Mouse (Mus musculus) cortical plate, adult 2 months (tissue): ENCODE results near the gene Ranbp17.

Source experiments
- CTCF ChIP-seq: fragments of 200-500 bp; IDR thresholded peaks from 2 replicates; pipeline ENCODE4 v1.5.1; 2011; ENCODE audit warnings: mild to moderate bottlenecking, control low read depth, low read length; ENCODE audit not compliant: insufficient read depth; ENCODE audit errors: extremely low read depth
- POLR2A ChIP-seq: fragments of 200-500 bp; IDR thresholded peaks from 2 replicates; pipeline ENCODE4 v1.6.1; 2011; ENCODE audit warnings: mild to moderate bottlenecking, low read length, control low read depth; ENCODE audit not compliant: insufficient read depth; ENCODE audit errors: extremely low read depth

- no peak for TF ChIP-seq CTCF
- no peak for TF ChIP-seq POLR2A
Measured at GRCm38 (mm10) chr11:33175768-33176167, 337.8 kb downstream of the Ranbp17 start.
